Mouse (Mus musculus) hindbrain, postnatal 0 days (tissue): ENCODE results near the gene Prex1. TPM values are rescaled to one million over a fixed set of nuclear protein-coding genes. Genes with fewer than 3 reads are reported as not detected.
"Not testable (repeated sequence)": the region's sequence is repeated elsewhere in the genome, so short reads cannot be mapped to it uniquely, and the experiment has no call there.

Source experiments
- ATAC-seq: fragments of 200-750 bp; cut with Nextera tagmentation; 2 replicates; pipeline ENCODE4 v1.8.0; 2017; ENCODE audit warnings: mild to moderate bottlenecking, moderate TSS enrichment, moderate library complexity
- DNase-seq: peaks from one replicate; pipeline ENCODE4 v3.0.0-alpha.2; 2015; ENCODE audit warnings: low spot score
- H3K27ac ChIP-seq: fragments of 300-500 bp; sonication (generic); 2 replicates; pipeline ENCODE4 v1.5.1; 2014; ENCODE audit warnings: mild to moderate bottlenecking
- H3K27me3 ChIP-seq: fragments of 300-500 bp; sonication (generic); 2 replicates; pipeline ENCODE4 v1.6.1; 2014; ENCODE audit warnings: low read length, mixed read lengths; ENCODE audit not compliant: insufficient read depth
- H3K36me3 ChIP-seq: fragments of 300-500 bp; sonication (generic); 2 replicates; pipeline ENCODE4 v1.6.1; 2014; ENCODE audit warnings: low read length, mixed read lengths; ENCODE audit not compliant: insufficient read depth
- H3K4me1 ChIP-seq: fragments of 300-500 bp; sonication (generic); 2 replicates; pipeline ENCODE4 v1.6.1; 2014; ENCODE audit warnings: antibody characterized with exemption, low read length, mixed read lengths; ENCODE audit not compliant: insufficient read depth
- H3K4me2 ChIP-seq: fragments of 300-500 bp; sonication (generic); 2 replicates; pipeline ENCODE4 v1.6.1; 2014; ENCODE audit warnings: low read depth, mild to moderate bottlenecking, low read length, moderate library complexity, mixed read lengths
- H3K4me3 ChIP-seq: fragments of 300-500 bp; sonication (generic); 2 replicates; pipeline ENCODE4 v1.5.1; 2014; ENCODE audit warnings: low read length
- H3K9ac ChIP-seq: fragments of 300-500 bp; sonication (generic); replicated peaks from 2 replicates; pipeline ENCODE4 v1.6.1; 2014; ENCODE audit warnings: mild to moderate bottlenecking, low read length, moderate library complexity, mixed read lengths
- H3K9me3 ChIP-seq: fragments of 300-500 bp; sonication (generic); 2 replicates; pipeline ENCODE4 v1.6.1; 2016; ENCODE audit warnings: low read length, mixed read lengths
- CTCF ChIP-seq: IDR thresholded peaks from 2 replicates; pipeline ENCODE4 v1.5.1; 2016; ENCODE audit warnings: antibody characterized with exemption, control low read depth, low read depth
- WGBS: fragments of 180-500 bp; shearing (Covaris S2); extraction: QIAGEN DNeasy Blood & Tissue Kit; methylation state at CpG from one replicate; pipeline ENCODE4 v1.1.7; 2014; 5-methylcytosine and 5-hydroxymethylcytosine counted together
- polyA plus RNA-seq: library from polyadenylated mRNA; unstranded; fragments of >200 nt; fragmentation: Nextera tagmentation; extraction: Ambion mirVana; gene quantifications from 2 replicates; pipeline ENCODE4 v1.2.1, GENCODE M21; 2015
- total RNA-seq: library from RNA; depleted of rRNA; stranded (reverse); fragments of >200 nt; gene quantifications from 2 replicates; pipeline ENCODE4 v1.2.3, GENCODE M21; 2014; rRNA removed

Prex1 gene
- total RNA-seq (63.2 and 66.8 TPM in 2 replicates), polyA plus RNA-seq (24.1 and 24.2 TPM in 2 replicates)

DNA sequence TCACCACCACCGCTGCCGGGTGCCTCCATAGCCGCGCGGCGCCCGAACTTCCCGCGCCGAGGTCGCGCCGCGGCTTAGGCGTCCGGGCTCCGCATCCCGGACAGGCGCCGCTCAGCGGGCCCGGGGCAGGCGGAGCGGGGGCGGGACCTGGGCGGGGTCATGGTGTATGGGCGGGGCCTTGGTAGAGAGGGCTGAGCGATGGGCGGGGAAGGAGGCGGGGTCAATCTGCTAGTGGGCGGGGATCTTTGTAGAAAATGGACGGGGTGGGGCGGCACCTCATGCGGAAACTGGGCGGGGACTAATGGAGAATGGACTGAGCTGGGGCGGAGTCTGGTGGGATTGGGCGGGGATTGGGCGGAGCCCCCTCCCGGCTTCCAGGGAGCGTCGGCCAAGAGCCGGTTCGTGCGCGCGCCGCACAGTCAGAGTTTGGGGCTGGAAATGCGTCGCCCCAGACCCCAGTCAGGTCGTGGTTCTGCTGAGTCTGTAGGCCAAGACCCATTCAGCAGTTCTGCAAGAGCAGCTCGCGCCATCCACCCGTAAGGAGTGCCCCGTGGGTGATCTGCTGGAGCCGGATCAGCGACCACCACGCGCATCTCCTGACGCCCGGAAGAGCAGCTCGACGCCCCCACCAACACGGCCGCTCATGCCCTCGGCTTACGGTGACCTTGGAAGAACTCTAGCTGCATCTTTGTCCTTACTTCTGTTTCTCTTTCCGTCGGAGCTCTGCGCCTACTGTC, at the start of gene Prex1:
Prex1 (minus strand) TSS at position 143 of the 737 bp plus-strand sequence.
- WGBS: under 1% methylated on average over 63 of the region's 69 CpGs
- Histone ChIP-seq H3K4me2 (peak within 1 kb of the TSS; percentile 63), H3K4me3 (peak within 1 kb of the TSS; percentile 83), H3K27me3 (no peaks in the 10 kb centered on the region), H3K36me3 (no peaks in the 10 kb centered on the region), H3K9ac (peak within 1 kb of the TSS; percentile 73), H3K27ac (peak within 1 kb of the TSS; percentile 77), H3K4me1 (peaks cover 5% of the 10 kb centered on the region; the same call in 1 of the 2 replicates), H3K9me3 (no peaks in the 10 kb centered on the region)
- TF ChIP-seq CTCF: no peak
- DNase-seq (peak; percentile 98), ATAC-seq (peak; percentile 95)

DNA sequence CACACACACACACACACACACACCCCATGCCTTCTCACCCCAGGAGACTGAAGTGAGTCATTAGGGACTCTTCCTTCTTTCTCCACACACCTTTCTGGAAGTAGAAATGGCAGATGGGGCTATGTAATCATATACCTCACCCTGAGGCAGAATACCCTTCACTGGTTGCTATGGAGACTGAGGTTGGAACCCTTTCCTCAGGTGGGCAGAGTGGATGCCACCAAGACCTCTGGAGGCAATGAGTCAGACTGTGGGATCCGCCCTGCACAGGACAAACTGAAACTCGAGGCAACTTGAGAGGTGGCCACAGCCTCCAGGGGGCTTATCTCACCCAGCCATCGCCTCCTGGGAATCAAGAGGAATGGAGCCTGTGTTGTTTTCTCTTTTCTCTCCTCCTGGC, 44.3 kb upstream of the Prex1 start:
- Histone ChIP-seq H3K36me3 (no peaks in the 10 kb centered on the region), H3K9ac (no peak overlapping the region), H3K27me3 (no peaks in the 10 kb centered on the region), H3K27ac (no peak overlapping the region), H3K4me1 (no peaks in the 10 kb centered on the region; the same call in 1 of the 2 replicates), H3K9me3 (no peaks in the 10 kb centered on the region), H3K4me3 (no peak overlapping the region), H3K4me2 (no peak overlapping the region)
- TF ChIP-seq CTCF: no peak
- no peak for ATAC-seq
- no peak for DNase-seq
- 46% methylated on average over 3 of the region's 3 CpGs for WGBS

DNA sequence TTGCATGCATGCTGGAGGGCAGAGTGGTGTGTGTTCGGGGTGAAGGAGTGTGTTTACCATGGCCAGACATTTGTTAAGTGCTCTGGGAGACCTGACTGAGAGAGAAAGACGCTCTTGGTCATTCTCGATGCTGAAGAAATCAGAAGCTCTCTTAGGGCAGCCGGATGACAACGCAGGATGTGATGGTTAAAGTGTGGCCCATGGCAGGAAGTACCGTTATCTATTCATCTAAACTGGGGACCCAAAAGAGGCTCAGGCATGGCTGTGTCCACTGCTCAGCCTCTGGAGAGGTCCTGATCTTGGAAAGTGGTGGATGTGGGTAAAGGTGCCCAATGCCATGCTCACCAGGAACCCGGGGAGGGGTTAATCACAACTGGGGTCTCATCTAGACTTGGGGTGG, 41.1 kb upstream of the Prex1 start:
- Histone ChIP-seq H3K9ac (no peak overlapping the region), H3K36me3 (no peaks in the 10 kb centered on the region), H3K4me2 (no peak overlapping the region), H3K9me3 (no peaks in the 10 kb centered on the region), H3K27me3 (no peaks in the 10 kb centered on the region), H3K27ac (no peak overlapping the region), H3K4me1 (no peaks in the 10 kb centered on the region), H3K4me3 (no peak overlapping the region)
- DNase-seq: no peak
- no peak for TF ChIP-seq CTCF
- 92% methylated on average over 7 of the region's 7 CpGs for WGBS
- no peak for ATAC-seq

DNA sequence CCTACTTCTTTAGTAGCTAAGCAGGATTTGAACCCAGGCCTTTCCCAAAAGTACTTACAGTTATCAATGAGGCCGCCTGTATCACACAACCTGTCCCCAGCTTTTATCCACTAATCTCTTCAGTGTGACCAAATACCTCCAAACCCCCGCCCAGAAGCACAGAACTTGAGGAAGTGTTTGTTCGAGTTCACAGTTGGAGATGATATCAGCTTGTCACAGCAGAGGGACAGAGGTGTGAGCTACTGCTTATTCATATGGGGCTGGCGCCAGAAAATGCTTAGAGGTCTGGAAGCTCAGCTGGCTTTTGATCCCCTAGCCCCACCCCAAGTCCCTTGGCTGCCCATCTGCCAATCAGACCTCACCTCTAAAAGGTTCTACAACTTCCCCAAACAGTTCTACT, 40.6 kb upstream of the Prex1 start:
- H3K4me2 ChIP-seq: no peak overlapping the region
- DNase-seq: no peak
- H3K36me3 ChIP-seq: no peaks in the 10 kb centered on the region
- WGBS: 76% methylated on average over 4 of the region's 4 CpGs
- H3K27me3 ChIP-seq: no peaks in the 10 kb centered on the region
- no peak overlapping the region for H3K9ac ChIP-seq
- H3K27ac ChIP-seq: no peak overlapping the region
- no peak for TF ChIP-seq CTCF
- H3K4me1 ChIP-seq: no peaks in the 10 kb centered on the region
- no peak for ATAC-seq
- no peaks in the 10 kb centered on the region for H3K9me3 ChIP-seq
- H3K4me3 ChIP-seq: no peak overlapping the region

DNA sequence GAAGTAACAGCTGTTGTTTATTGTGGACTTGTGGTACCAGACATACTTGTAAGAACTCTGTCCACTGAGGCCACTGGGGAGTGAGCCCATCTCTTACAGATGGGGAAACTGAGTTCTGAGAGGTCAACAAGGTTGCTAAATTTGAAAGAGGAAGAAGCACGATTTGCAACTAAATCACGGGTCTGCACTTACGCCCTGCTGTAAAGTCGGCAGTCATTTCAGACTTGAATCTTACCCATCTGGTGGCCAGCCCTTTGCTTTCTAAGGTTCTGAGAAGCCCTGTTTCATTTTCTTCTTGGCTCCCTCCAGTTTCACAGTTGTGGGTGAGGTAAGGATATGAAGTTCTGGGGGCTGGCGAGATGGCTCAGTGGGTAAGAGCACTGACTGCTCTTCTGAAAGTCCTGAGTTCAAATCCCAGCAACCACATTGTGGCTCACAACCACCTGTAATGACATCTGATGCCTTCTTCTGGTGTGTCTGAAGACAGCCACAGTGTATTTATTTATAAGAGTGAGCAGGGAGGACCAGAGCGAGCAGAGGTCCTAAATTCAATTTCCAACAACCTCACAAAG, 37.1 kb upstream of the Prex1 start:
- Histone ChIP-seq H3K27me3 (no peaks in the 10 kb centered on the region), H3K27ac (no peak overlapping the region), H3K9me3 (no peaks in the 10 kb centered on the region), H3K4me2 (no peak overlapping the region), H3K36me3 (no peaks in the 10 kb centered on the region), H3K9ac (no peak overlapping the region), H3K4me3 (no peak overlapping the region), H3K4me1 (no peaks in the 10 kb centered on the region)
- TF ChIP-seq CTCF: no peak
- DNase-seq: no peak
- 93% methylated on average over 6 of the region's 6 CpGs for WGBS
- no peak for ATAC-seq

DNA sequence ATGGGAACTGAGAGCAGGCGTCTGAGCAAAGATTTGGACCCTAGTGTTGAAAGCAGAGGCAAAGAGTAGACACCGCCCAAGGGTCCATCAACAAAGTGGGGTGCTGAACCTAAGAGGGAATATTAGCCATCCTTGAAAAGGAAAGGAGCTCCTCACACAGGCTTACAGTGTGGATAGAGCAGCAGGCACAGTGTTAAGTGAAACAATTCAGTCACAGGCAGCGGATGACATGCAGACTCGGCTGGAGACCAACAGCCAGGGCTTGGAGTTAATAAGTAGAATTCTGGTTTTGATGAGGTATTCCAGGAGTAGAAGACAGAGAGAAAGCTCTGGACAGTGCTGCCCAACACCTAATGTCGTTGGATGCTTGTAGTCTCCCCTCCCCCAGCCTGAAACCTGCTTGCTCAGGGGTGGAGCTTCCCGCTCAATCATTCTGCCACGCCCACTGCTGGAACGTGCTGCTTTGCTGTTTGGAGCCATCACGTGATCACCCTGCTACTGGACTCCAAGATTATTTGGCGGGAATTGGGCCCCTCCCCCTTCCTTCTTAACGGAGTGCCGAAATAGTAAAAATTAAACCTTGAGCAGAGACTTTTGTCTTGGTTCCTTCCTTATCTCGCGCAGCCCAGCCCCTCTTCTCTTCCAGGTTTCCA, 32.8 kb upstream of the Prex1 start:
- not testable (repeated sequence) for DNase-seq

More for the DNA sequence above, 32.8 kb upstream of the Prex1 start:
- not testable (repeated sequence) for H3K4me3 ChIP-seq, H3K27me3 ChIP-seq, H3K4me1 ChIP-seq, H3K9ac ChIP-seq, H3K9me3 ChIP-seq, H3K36me3 ChIP-seq, H3K4me2 ChIP-seq, ATAC-seq, H3K27ac ChIP-seq
- 60% methylated on average over 14 of the region's 14 CpGs for WGBS
